Mouse (Mus musculus): Measurements from ENCODE around the gene Procr.
"Not testable (repeated sequence)": the region's sequence is repeated elsewhere in the genome, so short reads cannot be mapped to it uniquely, and the experiment has no call there.

The Procr gene

DNA sequence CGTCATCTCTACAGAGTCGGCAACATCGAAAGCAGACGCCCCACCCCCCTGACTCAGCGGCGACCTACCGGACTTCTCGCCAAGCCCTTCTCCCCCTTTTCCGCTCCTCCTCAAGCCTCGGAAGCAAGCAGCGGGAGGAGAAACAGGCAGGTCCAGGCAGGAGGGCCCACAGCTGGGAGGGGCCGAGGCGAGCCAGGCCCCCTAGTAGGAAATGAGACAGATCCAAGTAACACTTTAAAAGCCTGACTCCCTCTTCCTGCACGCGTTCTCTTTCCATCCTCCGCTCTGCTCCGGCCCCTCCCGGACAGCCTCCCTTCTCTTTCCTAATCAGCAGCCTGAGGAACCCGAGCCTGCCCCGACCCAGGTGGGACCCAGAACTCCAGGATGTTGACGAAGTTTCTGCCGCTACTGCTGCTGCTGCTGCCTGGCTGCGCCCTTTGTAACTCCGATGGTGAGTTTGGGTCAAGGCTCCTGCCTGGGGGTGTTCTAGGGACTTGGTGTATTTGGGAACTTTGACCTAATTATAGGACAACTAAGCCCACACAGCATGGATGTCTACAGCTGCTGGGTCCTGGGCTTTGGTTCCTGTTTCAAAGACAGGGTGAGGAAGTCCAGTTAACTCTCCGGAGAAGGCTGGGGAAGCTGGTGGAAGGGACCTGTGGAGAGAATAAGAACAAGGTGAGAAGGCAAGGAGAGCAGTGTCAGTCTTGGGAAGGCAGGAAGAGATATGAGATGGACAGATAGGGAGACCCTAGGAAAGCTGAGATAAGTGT, at the start of gene Procr:
Procr (plus strand) TSS at position 104 of the 773 bp plus-strand sequence.
- peak; percentile 61 for DNase-seq (ENCODE audit: low spot score)

DNA sequence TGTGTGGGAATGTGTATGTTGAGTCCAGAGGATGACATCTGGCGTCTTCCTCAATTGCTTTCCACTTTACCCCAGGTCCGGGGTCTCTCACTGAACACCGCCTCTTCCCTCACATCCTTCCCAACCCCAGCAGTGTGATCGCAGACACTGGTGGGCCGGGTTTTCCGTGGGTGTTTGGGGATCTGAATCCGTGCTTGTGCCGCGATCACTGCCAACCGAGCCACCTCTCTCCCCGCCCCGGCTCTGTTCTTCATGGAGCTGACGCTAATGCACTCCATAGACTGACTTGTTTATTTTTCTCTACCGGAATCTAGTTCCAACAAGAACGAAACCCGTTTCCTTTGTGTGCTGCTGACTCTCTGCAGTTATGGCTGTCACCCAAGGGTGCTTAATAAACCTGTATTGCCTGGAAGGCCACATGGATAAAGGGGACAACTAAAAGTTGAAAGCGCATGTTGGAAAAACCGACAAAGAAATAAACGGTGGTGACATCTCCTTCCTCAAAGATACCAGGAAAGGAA, 49.5 kb upstream of the Procr start:
- no peak for DNase-seq (ENCODE audit: low spot score)

DNA sequence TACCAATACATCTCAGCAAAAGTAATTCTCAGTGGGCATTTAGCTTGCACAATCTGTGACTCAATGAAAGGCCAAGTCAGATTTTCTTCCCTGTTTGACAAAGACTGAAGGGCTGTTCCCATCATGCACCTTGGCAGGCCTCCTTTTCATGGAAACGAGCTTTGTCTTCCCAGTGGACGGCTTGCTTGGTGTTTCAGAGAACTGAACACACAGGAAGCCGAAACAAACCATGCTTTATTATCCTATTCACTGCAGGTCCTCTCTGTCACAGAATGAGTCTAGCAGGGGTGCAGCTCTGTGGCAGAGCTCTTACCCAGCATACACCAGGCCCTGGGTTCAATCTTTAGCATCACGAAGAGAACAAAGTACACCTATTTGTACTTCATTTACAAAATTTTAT, 47.3 kb upstream of the Procr start:
- DNase-seq (ENCODE audit: low spot score): no peak

DNA sequence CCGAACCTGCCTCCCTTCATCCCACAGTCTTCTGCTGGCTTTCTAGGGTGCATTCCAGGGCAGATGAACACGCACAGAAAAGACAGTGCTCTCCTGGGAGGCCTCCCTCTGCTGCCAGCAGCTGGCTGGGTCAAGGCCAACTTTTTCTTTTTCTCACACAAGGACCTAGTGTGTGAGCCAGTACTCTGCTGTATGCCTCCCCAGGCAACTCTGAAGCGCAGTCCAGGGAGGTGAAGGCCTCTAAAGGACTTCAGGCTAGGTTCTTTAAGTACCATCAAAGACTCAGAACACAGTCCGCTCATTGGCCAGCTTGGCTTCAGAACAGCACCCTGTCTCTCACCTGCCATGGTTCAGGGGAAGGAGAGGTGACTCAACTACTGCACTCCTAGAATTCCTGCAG, 43.7 kb upstream of the Procr start:
- no peak for DNase-seq (ENCODE audit: low spot score)

DNA sequence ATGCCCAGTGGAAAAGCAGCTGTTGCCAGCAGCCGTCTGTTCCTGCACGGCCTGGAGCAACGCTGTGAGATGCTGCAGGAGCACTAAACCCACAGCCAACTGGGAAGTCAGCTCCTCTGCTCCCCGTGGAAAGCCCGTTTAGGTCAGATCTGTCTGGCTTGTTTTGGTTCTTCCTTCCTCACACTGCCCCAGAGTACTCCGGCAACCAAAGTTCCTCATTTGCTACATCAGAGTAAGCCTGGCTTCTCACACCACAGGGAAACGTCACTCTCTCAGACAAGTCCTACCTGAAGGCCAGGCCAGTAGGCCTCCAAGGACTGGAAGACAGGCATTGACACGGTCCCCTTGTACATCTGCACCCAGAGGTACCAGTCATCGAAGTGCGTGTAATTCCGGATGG, 40.4 kb upstream of the Procr start:
- DNase-seq (ENCODE audit: low spot score): no peak

DNA sequence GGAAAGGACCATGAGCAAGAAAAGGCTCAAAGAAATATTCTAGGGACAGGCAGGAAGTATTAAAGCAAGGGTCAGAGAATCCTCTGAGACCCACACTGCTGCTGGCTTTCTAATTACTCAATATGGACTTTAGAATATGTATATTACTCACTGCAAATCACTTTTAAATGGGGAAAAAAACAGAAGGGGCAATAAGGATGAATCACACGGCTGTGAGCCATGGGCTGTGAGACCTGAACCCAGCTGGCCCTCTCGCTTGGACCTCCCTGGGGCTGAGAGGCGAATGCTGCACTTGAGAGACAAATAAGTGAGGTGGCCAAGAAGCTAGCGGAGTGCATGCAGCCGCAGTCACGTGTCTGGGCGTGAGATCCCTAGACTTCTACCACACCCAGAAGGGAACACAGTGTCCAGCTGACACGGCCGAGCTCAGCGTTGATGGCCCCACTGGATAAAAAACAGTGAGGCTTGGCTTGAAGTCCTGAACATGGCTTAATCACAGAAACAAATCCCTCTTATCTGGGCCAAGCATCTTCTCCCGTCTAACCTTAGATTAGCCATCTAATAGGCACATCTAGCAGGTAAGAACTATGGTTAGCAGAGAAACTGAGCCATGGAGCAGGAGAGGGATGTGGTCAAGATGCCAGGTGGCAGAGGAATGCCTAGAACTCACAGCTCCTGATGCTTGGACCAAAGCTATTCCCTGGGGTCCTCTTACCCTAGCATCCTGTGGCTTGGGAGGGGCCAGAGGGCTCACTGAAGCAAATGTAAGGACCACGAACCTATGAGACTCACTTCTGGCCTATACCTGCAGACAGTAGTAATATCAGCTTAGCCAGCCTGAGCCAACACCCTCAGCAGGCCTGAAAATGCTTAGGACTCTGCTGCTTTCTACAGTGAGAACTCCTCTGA, 33.6 kb upstream of the Procr start:
- DNase-seq (ENCODE audit: low spot score): no peak

DNA sequence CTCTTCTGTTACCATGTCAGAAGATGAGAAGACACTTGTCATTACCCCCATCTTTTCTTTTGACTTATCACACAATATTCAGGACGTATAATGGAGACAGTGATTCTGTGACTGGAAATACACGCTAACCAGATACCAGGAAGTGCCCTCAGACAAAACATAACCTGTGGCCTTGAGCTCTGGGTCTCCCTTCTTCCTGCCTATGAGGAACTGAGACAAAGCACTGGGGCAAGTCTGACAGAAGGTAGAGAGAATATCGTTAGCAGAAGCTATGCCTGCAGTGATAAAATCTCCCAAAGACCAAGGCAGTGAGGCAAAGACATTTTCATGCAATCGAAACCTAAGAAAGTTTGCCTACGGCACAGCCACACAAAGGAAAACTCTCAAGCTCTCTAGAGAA, 30.3 kb upstream of the Procr start:
- DNase-seq (ENCODE audit: low spot score): no peak

DNA sequence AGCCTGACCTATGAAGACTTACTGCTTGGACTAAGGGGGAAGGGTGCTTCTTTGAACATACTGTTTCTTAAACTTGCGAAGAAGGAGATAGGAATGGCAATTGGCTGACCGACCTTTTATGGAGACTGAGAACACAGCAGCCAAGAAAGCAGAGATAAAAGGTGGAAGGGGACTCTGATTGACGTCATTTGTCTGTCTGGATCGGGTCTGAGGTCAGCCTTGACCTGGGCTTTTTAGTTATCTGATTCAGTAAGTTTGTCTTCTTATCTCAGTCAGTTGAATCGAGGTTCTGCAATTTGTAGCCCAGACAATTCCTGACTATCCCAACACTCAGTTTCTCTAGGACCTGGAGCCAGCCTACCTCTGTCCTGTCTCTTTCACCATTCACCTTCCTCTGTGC, 26.9 kb upstream of the Procr start:
- no peak for DNase-seq (ENCODE audit: low spot score)

DNA sequence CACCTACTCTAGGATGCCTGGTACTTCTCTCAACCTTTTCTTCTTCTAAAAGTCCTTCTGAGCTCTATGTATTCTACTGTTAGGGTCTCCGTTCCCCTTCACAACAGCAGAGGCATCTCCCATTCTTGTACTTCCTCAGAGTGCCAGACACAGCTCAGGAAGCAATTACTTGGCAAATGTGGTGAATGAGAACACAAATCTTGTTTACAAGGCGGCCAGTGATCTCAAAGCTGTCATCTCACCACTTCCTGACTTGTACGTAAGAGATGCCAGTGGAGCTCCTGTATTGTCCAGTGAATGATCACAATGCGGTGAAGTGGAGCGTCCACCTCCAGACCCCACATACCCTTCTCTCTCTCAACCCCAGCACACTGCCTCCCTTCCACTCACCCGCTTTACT, 26.4 kb upstream of the Procr start:
- DNase-seq (ENCODE audit: low spot score): no peak

DNA sequence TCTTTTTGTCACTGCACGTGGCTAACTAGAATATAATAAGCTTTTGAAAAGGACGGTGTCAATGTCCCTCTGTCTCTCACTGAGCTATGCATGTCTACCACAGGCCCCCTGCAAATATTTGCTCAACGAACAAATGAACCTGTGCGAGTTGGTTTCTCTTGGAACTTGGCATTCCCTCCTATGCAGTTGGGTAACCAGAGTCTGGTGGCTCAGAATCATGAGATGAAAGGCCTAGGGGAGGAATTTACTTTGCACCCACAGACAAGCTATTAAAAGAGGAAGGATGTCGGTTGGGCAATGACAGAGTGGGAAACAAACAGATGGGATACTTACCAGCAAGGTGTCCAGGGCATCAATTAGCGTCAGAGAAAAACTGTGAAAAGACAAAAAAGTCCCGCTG, 24.6 kb upstream of the Procr start:
- no peak for DNase-seq (ENCODE audit: low spot score)

DNA sequence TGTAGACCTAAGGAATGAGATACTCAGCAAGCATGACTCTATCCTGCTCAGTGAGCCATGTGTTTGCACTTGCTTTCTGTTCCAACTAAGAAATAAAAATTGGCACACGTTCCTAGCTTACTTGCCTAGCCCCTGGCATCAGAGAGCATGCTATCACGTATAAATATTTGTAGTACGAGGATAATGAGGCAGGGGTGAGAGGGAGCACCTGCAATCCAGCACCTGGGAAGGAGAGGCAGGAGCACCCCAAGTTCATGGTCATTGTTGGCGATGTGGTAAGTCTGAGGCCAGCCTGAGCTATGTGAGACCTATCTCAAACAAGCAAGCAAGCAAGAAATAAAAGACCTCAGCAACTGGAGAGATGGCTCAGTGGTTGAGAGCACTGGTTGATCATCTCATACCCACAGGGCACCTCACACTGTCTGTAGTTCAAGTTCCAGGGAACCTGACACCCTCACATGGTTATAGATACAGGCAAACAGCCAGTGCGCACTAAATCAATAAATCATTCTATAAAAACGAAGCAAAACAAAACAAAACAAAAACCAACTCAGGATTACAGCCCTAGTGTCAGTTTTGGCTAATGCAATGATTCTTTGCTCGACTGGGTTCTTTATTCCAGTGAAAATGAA, 23.0 kb upstream of the Procr start:
- DNase-seq (ENCODE audit: low spot score): no peak

DNA sequence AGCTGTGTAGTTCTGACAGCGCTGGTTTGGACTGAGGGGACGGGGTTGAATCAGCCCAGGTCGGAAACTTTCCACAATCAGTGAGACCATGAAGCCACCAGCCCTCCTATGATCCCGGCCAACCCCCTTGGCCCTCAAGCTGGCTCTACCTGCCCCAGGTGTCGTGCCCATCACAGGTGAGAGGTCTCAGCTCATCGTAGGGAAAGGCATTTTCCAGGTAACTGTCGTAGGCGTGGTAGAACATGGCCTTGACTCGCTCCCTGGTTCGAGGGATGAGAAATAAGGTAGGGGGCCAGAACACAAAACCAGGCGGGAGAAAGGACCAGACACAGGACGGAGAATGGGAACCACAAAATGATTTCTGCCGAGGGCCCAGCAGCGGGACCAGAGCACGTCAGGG, 22.2 kb upstream of the Procr start:
- no peak for DNase-seq (ENCODE audit: low spot score)

DNA sequence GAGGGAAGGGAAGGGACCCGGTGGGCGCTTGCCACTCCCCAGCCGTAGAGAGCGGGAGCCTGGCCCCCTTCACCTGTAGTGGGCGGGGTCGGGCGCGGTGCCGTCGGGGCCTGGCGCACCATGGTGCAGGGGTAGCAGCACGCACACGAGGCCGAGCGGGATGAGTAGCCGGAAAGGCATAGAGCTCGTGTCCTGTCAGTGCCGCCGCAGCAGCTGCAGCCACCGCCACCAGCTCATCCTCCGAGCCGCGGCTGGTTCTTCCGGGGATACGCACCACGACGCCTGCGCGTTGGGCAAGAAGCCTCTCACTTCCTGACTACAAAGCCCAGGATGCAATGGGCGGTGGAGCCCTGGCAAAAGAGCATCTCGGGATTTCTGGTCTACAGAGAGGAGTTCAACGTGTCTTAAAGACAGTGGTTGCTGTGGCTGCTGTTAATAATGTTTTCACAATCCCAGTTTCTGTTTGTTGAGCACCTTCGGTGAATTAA, 21.7 kb upstream of the Procr start, which contains the start of gene Edem2:
Edem2 (minus strand) TSS at position 318 of the 488 bp plus-strand sequence.
- DNase-seq (ENCODE audit: low spot score): peak; percentile 96

DNA sequence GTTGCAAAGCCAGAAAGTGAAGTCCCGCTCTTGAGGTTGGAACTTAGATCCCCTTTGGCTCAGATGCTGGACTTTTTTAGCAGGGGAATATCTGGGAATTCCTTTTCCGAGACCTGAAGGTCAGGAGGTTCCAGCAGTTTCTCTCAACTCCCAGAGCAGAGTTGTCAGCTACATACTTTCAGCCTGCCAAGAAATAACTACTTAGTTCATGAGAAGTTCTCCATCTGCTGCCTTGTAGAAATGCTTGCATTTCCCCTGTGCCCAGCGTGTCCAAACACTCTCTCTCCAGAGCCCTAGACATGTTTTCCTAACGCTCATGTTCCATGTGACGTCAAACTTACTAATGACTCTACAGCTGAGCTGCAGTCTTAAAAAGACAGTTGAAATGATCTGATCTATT, 15.8 kb upstream of the Procr start:
- no peak for DNase-seq (ENCODE audit: low spot score)

DNA sequence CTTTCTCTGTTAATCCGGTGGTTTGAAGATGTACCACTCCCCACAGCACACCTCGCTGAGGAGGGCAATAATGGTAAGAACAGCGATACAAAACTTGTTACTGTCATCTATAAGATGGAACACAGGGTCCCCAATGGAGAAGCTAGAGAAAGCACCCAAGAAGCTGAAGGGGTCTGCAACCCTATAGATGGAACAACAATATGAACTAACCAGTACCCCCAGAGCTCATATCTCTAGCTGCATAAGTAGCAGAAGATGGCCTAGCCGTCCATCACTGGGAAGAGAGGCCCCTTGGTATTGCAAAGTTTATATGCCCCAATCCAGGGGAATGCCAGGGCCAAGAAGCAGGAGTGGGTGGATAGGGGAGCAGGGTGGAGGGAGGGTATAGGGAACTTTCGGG, 15.2 kb upstream of the Procr start, which contains the start of gene Gm17581:
Gm17581 (minus strand) TSS at position 101 of the 400 bp plus-strand sequence.
- not testable (repeated sequence) for DNase-seq (ENCODE audit: low spot score)

DNA sequence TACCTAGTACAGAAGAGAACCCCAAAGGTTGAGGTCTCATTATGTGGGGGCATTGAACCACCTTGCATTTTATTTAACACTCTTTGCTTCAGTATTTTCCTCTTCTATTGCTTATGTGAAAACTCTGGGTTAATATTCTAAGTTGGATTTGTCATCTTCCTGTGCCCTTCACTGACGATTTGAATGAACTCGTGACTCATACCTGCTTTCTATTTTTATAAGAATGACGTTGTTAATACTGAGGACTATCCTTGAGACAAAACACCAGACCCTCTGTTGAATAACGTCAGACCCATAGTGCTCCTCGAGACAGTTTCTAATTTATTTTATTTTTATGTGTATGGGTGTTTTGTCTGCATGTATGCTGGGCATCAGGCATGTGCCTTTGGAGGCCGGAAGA, 14.0 kb upstream of the Procr start:
- DNase-seq (ENCODE audit: low spot score): peak; percentile 23

DNA sequence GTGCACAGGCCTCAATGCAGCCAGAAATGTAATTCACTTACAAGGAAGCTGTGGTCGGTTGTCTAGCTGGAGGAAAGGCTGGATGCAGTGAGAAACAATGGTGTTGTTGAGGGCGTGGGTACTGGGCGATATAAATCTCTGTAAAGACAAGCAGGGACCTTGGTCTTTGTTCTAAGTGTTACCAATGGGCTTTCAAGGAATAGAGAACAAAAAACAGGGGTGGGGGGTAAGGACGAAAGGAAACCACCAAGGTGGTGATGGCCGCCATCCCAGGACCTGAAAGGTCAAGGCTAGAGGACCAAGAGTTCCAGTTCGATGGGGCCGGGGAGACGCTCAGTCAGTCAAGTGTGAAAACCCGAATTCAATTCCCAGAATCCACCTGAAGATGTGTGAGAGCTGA, 13.1 kb upstream of the Procr start:
- no peak for DNase-seq (ENCODE audit: low spot score)

DNA sequence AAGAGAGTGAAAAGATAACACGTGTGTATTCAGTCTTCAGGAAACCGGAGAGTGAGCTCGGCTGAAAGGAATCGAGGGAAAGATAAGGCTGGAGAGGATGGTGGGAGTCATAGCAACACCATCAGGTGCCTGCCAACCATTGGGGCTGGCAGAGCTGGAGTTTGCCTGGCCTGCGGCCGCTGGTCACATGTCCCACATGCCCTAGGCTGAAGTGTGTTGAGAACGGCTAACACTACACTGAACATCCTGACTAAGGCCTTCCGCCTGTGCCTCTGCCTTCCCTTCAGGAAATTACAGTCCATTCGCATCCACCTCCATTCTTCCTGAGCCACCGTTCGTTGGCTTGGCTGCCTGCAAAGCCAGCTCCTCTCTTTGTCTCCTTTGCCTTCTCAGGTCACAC, 8.7 kb upstream of the Procr start:
- DNase-seq (ENCODE audit: low spot score): peak; percentile 64

DNA sequence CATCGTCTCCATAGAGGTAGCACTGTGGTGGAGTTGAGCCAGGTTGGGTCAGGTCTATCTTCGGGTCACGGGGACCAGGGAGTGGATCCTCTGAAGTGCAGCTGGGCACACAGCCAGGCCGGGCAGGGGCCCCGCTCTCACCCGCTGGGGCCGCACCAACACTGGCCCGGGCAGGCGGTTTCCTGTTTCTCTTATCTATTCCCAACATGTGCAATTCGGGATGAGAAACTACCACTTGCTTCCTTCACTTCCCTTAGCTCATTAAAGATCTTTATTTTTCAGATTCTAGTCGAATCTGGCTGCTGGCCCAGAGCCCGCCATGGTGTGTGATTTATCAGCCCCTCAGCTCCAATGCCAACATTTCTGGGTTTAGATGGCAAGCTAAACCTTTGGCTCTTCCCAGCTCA, 8.0 kb upstream of the Procr start:
- peak; percentile 66 for DNase-seq (ENCODE audit: low spot score)

DNA sequence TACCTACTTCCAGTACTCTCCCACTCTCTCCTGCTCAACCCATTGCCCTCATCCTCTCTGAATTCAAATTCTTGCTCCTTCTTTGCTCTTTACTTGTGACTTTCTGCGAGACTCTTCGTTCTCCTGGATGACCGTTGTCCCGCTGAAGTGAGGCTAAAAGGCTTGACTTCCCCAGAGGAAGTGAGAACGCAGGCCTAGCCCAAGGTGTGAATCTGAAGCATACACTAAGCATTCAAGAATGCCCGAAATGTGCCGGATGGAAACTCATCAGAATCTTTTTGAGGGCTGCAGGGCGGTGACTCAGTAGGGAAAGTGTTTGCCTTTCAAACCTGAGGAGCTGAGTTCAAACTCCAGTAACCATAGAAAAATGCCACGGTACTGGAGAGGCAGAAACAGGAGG, 7.6 kb upstream of the Procr start:
- no peak for DNase-seq (ENCODE audit: low spot score)

DNA sequence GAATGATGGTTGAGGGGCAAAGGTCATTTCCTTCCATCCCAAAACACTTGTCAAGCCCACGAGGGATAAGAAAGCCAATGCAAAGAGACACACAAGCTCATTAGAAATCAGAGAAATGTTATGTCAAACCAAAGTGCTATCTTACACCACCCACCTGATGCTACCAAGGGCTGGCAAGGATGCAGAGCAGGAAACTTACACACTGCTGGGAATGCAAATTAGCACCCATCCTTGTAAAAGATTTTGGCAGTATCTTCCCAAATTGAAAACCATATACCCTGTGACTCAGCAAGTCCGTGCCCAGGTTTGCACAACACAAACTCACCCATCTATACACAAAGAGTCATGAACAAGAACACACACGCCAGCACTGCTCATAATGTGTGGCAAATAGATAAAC, 5.4 kb upstream of the Procr start:
- no peak for DNase-seq (ENCODE audit: low spot score)

DNA sequence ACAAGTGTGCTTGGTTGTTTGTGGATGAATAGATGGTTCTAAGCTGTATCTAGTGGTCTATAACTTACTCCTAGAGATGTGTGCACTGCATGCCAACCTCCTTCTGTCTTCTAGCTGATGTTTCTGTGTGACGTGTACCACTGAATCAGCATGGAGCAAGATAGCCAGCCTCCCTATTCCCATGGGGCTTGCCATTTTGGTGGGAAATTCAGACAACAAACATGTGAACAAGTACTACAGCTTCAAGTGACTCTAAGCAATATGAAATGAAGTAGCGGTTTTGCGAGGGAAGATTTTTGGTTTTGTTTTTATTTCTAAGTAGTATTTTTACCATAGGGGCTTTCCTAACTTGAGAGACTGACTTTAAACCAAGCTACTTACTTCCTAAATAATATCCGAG, 1.5 kb upstream of the Procr start:
- DNase-seq (ENCODE audit: low spot score): no peak
